Mouse (Mus musculus) adipocyte (in vitro differentiated cells): ENCODE measurements around the gene Timm44.
A peak's percentile ranks its signal among the peaks of the same experiment; 100 is the strongest.

ENCODE experiments used
- DNase-seq: peaks from one replicate; pipeline ENCODE4 v3.0.0-alpha.2; 2016; ENCODE audit warnings: low spot score

The Timm44 gene

DNA sequence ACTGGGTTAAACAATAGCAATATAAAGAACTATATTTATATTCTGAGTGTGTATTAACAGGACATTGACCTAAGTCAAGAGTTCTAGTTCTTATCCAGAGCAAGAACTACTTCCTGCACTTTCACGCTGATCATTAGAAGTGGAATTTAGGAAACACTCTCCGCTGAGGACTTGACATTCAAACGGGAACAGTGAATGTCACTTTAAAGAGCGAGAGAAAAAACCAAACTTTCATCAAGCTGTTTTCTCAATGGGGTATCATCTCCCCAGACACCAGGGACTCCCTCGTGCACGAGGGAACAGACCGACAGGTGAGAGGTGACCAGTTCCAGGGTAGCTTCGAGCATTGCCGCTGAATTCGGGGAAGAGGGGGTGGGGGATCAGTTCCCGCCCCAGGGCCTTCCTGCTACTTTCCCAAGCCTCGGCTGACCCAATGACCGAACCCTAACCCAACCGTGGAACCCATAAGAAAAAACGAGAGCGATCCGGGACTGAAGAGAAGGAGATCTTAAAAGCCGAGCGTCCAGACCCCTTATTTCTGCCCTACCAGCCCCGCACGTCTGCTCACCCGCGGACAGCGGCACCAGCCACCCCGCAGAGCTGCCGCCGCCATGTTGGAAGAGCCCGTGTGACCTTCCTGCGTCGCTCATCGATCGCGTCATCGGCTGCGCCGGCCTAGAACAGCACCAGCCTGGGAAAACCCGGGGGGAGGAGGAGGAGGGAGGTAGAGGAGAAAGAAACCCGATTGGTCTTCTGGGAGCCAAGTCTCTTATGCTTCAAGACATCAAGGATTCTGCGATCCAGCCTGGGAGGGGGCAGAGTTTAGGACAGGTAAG is at the start of gene Timm44:
Timm44 (minus strand) TSS at position 639 of the 836 bp plus-strand sequence.
- DNase-seq, result peak; percentile 96

DNA sequence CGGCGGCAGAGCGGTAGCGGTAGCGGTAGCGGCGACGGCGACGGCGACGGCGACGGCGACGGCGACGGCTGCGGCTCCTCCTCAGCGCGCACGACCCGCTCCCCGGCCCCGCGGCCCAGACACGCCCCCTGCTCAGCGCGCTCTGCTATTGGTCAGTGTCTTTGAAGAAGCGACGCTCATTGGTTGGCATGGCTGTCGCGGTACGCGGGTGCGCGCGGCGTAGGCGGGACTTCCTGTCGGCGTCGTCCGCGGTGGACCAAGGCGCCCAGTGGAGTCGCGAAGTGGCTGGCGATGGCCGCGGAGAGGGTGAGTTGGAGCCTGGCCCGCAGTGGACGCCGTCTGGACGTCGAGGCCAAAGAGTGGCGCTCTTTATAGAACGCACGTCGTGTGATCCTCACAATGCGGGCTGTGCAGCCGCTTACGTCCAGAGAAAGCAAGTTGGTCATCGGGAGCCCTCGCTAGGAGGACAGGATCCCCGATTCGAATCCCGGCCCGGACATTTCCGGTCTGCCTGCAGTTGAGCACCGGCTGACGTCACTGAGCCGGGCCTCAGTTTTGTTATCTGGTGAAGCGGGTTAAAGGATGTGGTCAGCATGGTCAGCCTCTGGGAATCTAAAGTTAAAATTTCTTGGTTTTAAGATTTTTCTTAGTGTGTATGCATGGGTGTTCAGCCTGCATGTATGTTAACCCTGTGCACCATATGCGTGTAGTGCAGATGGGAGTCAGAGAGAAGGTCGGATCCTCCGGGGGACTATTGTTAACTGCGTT is 49.5 kb upstream of the Timm44 start, which contains the start of the genes Ccl25 and Elavl1:
Ccl25 (plus strand) TSS at position 228 of the 768 bp plus-strand sequence.
Elavl1 (minus strand) TSS at position 431 of the 768 bp plus-strand sequence.
- DNase-seq, result peak; percentile 98

DNA sequence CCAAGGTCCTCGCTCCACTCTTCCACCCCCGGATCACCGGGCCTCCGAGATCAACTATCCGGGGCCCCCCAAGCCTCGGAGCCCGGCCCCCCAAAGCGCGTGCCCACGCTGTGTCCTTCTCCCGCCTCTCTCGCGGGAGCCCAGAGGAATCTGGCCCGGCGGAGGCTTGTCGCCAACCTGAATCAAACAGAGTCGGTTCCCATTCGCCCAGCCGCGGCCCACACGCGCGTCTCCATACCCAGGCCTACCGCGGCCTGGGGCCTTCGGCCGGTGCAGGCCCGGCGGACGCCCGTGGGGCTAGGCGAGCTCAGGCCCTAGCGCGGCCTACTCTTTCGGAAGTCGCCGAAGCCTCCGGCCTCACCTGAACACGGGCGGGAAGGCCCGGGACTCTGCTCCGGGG is 48.8 kb upstream of the Timm44 start:
- no peak for DNase-seq

DNA sequence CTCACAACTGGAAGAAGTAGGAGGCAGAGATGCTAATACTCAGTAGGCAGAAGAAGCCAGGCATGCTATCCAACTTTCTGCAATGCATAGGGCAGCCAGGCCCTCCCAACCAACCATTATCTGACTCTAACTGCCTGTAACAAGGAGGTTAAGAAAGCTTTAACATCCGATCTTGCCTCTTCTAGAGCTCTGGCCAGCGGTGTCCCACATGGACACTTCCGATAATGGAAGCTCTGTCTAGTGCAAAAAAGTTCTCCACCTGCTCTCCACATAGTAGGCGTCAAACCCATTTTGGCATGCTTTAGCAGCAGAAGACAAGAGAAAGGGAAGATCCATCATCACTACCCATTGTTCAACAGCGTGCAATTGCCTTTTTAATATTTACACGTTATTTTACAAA is 48.2 kb upstream of the Timm44 start:
- DNase-seq, result peak; percentile 33

DNA sequence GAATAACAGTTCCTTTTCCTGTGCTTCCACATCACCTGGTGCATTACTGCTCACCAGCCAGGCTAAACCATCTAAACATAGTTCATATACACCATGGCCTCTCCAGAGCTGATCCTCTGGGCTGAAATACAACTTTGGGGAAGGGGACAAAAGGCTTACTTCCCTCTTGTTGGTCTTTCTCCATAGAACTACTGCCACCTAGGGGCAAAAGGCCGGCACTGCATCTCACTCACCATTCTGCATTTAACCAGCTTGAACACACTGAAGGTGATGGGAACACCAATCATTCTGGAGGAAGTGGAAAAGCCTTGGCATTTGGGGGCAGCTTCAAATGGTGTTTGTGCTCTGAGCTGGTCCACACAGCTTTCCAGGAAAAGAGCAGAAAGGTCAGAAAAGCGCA is 46.8 kb upstream of the Timm44 start:
- DNase-seq, result peak; percentile 88

DNA sequence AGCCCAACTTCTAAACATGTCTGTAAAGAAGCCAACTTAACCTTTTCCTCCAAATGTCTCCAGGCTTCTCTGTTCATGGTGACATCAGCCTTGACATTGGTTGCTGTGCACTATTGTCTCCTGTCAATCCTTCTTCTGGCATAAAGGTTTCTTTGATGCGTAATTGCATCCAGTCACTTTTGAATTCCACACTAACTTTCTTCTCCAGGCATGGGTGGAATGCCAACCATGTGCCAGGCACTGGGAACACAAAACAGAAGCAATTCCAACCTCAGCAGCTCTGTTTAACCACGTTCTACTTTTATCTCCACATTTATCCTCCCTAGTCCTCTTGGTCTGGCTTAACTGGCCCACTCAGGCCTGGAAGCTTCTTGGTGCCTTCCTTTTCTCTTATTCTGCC is 45.3 kb upstream of the Timm44 start:
- no peak for DNase-seq

DNA sequence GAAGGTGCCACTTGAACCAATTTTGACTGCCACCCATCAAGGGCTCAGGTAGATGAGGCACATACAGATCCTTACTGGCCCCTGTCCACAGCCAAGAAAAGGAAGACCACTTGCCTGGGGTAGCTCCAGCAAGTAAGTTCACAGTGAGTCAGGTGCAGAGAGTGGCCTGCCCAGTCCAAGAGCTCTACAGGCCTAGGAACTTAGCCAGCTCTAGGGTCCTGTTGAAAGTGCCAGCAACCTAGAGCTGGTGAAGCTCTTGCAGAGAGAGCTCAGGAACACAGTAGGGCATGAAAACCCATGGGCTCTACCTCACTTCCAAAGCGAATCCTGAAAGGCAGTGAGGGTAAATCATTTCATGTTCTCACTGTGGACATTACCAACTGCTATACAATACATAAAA is 44.7 kb upstream of the Timm44 start:
- DNase-seq, result no peak

DNA sequence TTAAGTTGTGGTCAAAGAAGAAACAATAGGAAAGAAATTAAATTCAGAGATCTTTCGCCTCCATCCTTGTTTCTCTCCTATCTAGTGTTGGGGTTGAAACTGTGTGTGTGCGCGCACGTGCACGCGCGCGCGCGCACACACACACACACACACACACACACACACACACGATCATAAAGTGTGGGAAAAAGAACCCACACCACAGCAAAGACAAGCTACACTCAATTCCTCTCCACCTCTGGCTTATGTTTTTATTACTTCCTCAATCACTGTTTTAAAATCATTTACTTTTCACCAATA is 43.8 kb upstream of the Timm44 start:
- no peak for DNase-seq

DNA sequence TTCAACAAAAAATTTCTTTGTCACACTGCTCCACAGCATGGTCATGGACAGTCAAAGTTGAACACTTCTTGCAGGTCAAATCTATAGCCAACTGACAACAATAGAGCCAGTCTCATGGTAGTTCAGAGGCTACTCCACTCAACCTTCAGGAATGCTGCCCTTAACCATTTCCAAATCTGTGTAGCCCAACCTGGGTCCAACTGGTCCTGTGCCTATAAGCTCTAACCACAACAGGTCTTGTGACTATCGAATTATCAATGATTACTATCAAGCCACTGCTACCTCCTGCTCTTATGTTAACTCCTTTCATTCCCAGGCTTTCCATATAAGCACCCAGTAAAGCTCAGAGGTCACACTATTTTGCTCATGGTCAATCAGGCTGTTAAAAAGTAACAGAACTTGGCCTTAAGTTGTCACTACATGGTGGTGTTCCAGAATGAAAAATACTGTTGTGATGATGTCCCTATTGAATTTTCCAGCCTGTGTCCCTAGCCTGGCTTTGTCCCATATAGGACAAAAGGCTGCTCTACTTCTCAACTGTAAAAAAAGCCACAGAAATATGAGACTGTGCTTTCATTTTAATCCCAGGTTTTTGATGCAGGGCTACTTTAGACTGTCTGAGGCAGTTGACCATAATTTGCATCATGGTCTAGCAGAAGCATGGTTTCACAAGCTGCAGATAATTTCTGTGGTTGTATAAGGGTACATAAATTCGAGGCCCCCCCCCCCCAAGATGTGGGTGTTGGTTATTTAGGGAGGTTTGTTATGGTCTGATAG is 43.3 kb upstream of the Timm44 start:
- DNase-seq, result peak; percentile 60

DNA sequence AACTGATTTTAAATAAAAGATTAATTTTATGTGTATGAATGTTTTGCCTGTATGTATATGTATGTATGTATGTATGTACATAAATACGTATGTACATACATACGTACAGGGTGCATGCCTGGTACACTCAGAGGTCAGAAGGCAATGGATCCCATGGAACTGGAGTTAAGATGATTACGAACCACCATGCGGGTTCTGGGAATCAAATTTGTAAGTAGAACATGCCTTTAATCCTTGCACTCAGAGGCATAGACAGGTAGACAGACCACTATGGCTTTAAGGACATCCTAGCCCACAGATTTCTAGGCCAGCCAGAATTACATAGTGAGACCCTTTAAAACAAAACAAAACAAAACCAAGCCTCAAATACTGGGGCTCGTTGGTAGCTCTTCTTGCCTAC is 42.4 kb upstream of the Timm44 start:
- DNase-seq, result no peak

DNA sequence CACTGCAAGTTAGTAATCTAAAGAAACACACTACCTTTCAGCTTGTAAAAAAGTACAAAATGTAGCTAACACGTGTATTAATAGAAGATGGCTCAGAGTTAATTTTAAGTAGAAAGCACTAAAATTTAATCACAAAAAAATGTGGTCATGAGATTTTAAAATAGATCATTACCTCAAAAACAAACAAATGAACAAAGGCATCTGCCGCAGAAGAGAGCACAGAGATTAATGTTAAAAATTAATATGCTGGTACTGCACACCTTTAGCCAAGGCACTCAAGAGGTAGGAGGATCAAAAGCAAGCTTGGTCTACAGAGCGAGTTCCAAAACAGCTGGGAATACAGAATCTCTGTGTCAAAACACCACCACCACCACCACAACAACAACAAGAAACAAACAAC is 39.1 kb upstream of the Timm44 start:
- DNase-seq, result no peak

DNA sequence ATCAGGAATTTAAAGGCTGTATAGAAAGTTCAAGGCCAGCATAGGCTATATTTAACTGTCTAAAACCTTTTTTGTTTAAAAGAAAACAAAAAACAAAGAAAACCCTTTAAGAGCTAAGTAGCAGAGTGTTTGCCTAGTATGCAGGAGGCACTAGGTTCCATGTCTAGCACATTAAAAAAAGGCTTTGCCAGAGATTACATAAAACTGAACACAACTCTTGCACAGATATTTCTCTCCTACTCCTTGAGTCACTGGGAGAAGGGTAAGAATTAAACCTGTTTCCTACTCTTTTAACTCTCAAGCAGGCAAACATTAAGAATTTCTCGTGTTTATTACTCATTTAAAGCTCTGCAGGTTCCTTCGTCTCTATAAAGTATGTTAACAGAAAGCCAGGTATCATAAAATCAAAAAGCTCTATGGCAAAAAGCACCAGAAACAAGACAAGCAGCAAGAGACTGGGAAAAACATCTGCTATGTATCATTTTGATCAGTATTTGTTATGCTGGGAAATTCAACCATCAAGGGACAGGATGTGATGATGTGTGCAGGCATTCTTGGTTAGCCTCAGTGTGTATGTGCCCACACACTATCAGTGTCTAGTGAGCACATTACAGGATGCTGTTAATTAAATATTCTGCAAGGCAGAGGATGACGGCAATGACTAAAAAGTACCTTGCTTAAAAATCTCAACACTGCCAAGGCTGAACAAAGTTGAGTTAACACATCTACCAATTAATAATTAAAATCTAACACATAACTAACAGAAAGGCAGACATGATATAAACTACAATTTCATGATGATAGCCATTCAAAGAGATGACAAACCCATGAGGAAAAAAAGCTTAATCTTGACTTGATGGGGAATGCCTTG is 37.8 kb upstream of the Timm44 start:
- peak; percentile 67 for DNase-seq

DNA sequence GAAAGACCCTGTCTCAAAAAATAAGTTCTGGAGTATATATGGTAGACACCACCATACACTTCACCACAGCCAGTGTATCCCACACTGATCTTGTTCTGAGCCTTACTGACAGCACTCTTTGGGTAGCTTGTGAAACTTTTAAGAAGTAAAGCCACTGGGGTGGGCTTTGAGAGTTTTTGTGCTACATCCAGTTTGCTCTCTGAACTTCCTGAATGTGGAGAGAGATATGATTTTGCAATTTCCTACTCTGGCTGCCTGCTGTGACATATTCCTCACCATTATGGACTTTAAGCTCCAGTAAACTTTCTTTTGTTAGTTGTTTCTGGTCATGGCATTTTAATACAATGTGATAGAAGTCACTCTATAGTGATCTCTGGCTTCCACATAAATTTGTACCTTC is 36.4 kb upstream of the Timm44 start:
- no peak for DNase-seq

DNA sequence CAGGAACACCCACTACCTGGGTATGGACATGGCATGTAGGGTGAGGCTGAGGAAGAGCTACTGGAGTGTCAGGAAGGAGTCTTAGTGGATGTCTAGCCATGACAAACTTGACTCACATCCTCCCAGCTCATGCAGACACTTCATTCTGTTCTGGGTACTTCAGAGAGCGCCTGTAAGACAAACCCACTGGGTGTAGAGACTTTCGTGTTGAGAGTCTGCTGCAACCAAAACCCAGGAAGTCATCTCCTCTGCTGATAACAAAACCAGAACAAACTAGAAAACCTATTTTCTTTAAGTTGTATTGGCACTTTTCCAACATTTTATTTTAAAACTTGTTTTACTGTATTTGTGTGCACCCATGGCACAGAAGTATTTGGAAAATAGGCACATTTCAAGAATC is 30.1 kb upstream of the Timm44 start:
- no peak for DNase-seq

DNA sequence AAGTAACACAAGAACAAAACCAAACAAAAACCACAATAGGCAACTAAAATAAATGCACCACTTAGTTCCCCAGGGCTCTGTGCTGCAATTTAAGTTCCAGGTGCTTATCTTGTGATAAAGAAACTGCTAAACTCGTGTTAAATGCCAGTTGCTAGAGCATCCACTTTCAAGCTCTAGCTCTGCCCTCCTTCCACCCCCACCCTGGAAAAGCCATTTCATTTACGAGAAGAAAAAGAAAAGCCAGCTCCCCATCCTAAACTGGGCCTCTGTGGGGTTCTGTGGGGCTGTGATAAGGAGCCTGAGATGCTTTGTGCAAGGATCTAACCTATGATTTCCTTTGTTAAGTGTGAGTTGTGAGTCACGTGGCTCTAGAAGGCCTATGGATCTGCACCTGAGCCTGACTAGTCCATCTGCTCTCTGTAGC is 28.4 kb upstream of the Timm44 start:
- no peak for DNase-seq

DNA sequence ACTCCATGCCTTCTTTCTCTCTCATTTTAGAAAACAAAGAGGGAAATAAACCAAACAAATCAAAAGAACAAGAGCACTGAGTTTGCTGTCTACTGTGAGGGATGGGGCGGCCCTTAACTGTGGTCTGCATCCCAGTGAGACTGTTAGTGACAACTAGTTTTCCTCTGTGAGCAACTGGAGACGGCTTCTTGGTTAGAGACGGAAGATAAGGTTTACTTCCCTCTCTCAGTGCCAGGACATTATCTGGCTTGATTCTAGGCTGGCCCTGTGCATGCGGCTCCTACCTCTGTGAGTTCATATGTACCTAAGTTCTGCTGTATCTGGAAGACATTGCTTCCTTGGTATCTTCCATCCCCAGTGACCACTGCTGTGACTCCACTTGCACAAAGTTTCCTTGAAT is 22.1 kb upstream of the Timm44 start:
- no peak for DNase-seq

DNA sequence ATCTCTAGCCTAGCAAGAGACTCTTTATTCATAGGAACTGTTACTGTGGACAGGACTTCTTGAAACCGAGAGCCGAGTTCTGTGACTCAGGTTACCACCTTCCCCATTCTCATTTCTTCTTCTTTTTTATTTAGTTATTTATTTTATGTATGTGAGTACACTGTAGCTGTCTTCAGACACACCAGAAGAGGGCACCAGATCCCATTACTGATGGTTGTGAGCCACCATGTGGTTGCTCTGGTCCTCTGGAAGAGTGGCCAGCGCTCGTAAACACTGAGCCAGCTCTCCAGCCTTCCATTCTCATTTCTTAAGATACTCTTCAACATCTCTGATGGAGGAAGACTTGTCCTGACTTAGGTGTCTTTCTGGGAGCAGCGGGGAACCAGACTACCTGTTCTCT is 17.0 kb upstream of the Timm44 start:
- DNase-seq, result no peak

DNA sequence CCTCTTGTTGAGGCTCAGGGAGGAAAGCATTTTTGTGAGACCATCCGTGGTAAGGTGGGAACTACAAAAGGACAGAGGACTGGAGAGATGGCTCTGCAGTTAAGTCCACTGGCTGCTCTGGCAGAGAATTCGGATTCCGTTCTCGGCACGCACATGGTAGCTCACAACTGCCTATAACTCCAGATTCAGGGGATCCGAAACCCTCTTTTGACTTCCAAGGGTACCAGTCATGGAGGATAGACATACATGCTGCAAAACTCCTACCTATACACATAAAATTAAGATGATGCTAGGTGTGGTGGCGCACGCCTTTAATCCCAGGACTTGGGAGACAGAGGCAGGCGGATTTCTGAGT is 375 bp upstream of the Timm44 start:
- DNase-seq, result no peak

DNA sequence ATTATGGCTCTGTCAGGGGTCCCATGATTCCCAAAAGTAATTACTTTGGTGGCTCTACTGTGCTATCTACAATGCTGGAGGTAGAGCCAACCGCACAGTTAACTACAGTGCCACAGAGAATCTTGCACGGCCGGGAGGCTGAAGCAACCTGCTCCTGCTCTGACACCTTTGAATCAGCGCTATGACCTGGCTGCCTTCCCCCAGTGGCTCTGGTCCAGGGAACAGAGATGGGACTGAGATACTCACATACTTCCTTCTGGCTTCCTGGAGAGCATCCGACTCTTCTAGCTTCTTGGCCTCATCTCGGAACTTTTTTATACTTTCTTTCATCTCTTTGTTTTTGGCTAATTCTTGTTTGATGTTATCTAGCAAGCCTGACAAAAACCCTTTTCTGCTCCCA is 6.1 kb downstream of the Timm44 start:
- no peak for DNase-seq

DNA sequence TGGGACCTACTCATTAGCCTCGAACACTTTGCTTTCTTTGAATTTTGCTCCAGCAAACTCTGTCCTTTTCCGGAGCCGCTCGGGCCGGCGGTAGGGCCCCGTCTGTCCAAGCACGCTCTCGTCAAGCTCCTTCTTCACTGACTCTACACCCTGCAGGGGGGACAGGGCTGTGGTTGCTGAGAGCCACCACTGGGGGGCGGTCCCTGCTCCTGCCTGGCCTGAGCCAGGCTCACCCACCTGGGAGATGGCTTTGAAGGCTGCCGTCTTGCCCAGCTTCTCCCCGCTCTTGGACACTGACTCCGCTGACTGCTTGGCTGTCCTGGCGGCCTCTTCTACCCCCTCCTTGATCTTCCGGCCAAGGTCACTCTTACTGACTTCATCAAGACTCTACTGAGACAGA is 8.1 kb downstream of the Timm44 start:
- no peak for DNase-seq

DNA sequence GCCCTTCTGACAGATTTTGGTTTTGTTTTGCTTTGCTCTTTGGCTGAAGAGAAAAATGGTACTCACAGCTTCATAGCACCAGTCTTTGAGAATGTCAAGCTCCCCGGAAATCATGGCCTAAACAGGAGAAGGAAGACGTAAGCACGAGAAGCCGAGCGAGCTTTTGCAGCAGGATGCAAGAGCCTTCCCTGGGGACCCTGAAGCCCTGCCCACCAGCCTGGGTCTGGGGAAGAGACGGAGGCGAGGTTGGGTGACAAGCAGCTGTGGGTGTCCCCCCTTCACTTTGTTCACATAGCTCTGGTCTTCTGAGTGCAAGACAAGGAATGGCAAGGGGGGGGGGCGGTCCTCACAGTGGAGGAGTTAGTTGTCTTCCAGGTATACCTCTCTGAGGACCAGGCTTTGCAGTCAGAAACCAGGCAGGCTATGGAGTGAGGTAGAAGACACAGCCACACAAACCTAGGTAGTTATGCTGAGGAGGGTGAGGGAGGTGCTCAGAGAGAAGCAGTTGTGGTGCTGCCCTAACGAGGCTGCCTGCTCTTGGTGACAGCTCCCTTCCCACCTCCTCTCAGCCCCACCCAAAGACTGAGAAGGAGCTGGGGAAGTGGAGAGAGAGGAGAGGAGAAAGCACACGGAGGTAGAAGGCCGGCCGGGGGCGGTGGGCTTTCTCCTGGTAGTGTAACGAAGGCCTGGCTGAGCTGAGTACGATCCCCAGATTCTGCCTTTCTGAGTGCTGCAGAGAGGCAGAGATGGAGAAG is 10.4 kb downstream of the Timm44 start:
- DNase-seq, result no peak
